In genomic region chr13:48519122-48519521, GRCm38 (mm10) we compare ENCODE assay signal across 9 mouse cellular contexts. TPM values are rescaled to one million over a fixed set of nuclear protein-coding genes. Genes with fewer than 3 reads are reported as not detected.
"Had no signal": no experiment of that assay in that cellular context is flagged by ENCODE, and none has a peak within 500 bp of the region (broad histone marks: within the 10 kb centered on the region; RNA-seq: fewer than 3 reads in every experiment).

No protein-coding gene starts in this region.

RNA-seq across cellular contexts. Expression of gene A830005F24Rik, which starts 5.8 kb away (rescaled TPM):
- total RNA-seq: gastrocnemius, postnatal 10 days; gastrocnemius, postnatal 14 days; gastrocnemius, postnatal 25 days; gastrocnemius, postnatal 4 days; heart, adult 18-20 months; heart, adult 8-10 months had no signal
- polyA plus RNA-seq: erythroblast, embryonic 14.5 days; gonadal fat pad, adult 2 months; heart, adult 2 months had no signal
